Mouse (Mus musculus): Measurements from ENCODE around the gene Krtap4-9. TPM values are rescaled to one million over a fixed set of nuclear protein-coding genes. Genes with fewer than 3 reads are reported as not detected.

Gene Krtap4-9
- not detected for total RNA-seq (2023)

GRCm38 (mm10) chr11:99784900-99785299, at the start of gene Krtap4-9:
Krtap4-9 (plus strand) TSS chr11:99785200.

DNA sequence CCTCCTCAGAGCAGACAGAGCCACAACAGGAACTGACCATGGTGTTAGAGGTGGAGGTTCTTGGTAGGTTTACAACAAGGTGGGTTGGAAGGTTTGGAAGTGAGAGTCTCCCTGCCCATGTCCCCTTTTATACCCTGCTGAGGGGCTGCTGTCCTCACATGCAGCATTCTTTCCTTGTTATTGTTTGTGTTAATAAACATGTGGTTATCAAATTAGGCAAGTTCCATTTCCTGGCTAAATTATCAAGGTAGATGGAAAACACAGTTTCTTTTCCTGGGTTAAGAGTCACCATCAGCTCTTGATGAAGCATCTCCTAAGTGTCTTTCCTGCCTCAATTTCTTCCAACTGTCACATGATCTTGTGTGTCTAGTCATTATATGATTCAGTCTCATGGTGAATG, 12.2 kb upstream of the Krtap4-9 start, which contains the start of gene Gm11595:
TSS of gene Gm11595 (minus strand) at position 101 of the 400 bp plus-strand sequence.

GRCm38 (mm10) chr11:99780604-99781003, 4.4 kb upstream of the Krtap4-9 start, which contains the start of gene Krtap4-8:
Krtap4-8 (minus strand) TSS chr11:99780704.

DNA sequence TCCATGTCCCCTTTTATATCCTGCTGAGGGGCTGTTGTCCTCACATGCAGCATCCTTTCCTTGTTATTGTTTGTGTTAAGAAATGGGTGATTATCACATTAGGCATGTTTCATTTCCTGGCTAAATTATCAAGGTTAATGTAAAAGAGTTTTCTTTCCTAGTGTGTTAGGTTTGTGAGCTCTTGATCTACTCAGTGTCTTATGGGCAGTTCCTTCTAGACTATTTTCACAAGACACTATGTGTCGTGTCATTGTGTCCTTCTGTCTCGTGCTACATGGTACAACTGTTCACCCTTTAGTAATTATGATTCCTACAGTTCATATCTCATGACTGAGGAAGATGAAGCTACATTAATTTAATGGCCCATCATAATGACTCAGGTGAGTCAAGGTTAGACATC, 8.4 kb downstream of the Krtap4-9 start, which contains the start of gene Gm11596:
TSS of gene Gm11596 (minus strand) at position 101 of the 400 bp plus-strand sequence.

DNA sequence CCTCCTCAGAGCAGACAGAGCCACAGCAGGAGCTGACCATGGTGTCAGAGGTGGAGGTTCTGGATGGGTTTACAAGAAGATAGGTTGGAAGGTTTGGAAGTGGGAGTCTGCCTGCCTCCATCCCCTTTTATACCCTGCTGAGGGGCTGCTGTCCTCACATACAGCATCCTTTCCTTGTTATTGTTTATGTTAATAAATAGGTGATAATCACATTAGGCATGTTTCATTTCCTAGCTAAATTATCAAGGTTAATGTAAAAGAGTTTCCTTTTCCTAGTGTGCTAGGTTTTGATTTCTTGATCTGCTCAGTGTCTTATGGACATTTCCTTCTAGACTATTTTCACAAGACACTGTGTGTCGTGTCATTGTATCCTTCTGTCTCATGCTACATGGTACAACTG, 13.8 kb downstream of the Krtap4-9 start, which contains the start of gene Gm11569:
TSS of gene Gm11569 (minus strand) at position 101 of the 400 bp plus-strand sequence.

GRCm38 (mm10) chr11:99804346-99804745, 19.3 kb downstream of the Krtap4-9 start, which contains the start of gene Gm11554:
Gm11554 (minus strand) TSS chr11:99804446.

DNA sequence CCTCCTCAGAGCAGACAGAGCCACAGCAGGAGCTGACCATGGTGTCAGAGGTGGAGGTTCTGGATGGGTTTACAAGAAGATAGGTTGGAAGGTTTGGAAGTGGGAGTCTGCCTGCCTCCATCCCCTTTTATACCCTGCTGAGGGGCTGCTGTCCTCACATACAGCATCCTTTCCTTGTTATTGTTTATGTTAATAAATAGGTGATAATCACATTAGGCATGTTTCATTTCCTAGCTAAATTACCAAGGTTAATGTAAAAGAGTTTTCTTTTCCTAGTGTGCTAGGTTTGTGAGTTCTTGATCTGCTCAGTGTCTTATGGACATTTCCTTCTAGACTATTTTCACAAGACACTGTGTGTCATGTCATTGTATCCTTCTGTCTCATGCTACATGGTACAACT, 24.8 kb downstream of the Krtap4-9 start, which contains the start of gene Krtap4-13:
TSS of gene Krtap4-13 (minus strand) at position 101 of the 400 bp plus-strand sequence.

DNA sequence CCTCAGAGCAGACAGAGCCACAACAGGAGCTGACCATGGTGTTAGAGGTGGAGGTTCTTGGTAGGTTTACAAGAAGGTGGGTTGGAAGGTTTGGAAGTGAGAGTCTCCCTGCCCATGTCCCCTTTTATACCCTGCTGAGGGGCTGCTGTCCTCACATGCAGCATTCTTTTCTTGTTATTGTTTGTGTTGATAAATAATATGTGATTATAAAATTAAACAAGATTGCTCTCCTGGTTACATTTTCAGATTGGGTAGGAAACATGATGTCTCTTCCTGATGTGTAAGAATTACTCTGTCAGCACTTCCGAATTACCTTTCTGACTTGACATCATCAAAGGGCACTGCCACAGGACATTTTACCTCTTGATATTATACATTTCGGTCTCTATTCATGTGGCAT, 30.6 kb downstream of the Krtap4-9 start, which contains the start of gene Gm11564:
TSS of gene Gm11564 (minus strand) at position 101 of the 400 bp plus-strand sequence.

Other genes with a start within 250 kb of the Krtap4-9 start
- gene Krt40, start 242.0 kb upstream of the Krtap4-9 start, total RNA-seq (2023) = not detected
- gene Krtap3-3, start 234.3 kb upstream of the Krtap4-9 start, total RNA-seq (2023) = not detected
- not detected for gene Krtap3-2, start 228.3 kb upstream of the Krtap4-9 start, total RNA-seq (2023)
- gene Gm11939, start 225.7 kb upstream of the Krtap4-9 start, total RNA-seq (2023) = not detected
- gene Krtap3-1, start 218.6 kb upstream of the Krtap4-9 start, total RNA-seq (2023) = not detected
- not detected for gene Krtap1-5, start 204.2 kb upstream of the Krtap4-9 start, total RNA-seq (2023)
- not detected for gene Krtap1-4, start 201.5 kb upstream of the Krtap4-9 start, total RNA-seq (2023)
- gene Krtap1-3, start 193.9 kb upstream of the Krtap4-9 start, total RNA-seq (2023) = not detected
- gene Krtap9-3, start 187.1 kb upstream of the Krtap4-9 start, total RNA-seq (2023) = not detected
- gene Gm11938, start 181.9 kb upstream of the Krtap4-9 start, total RNA-seq (2023) = not detected
- not detected for gene Gm11937, start 175.0 kb upstream of the Krtap4-9 start, total RNA-seq (2023)
- not detected for gene Krtap2-4, start 170.4 kb upstream of the Krtap4-9 start, total RNA-seq (2023)
- not detected for gene Gm11562, start 164.8 kb upstream of the Krtap4-9 start, total RNA-seq (2023)
- not detected for gene Krtap4-1, start 157.0 kb upstream of the Krtap4-9 start, total RNA-seq (2023)
- gene Krtap4-2, start 150.1 kb upstream of the Krtap4-9 start, total RNA-seq (2023) = not detected
- not detected for gene Krtap4-7, start 141.1 kb upstream of the Krtap4-9 start, total RNA-seq (2023)
- gene Gm11555, start 135.0 kb upstream of the Krtap4-9 start, total RNA-seq (2023) = not detected
- not detected for gene Gm11563, start 126.2 kb upstream of the Krtap4-9 start, total RNA-seq (2023)
- not detected for gene Krtap4-6, start 119.2 kb upstream of the Krtap4-9 start, total RNA-seq (2023)
- not detected for gene Gm14190, start 94.5 kb upstream of the Krtap4-9 start, total RNA-seq (2023)
- not detected for gene Gm14180, start 50.9 kb upstream of the Krtap4-9 start, total RNA-seq (2023)
- gene Gm11595, start 12.3 kb upstream of the Krtap4-9 start, total RNA-seq (2023) = not detected
- not detected for gene Krtap4-8, start 4.5 kb upstream of the Krtap4-9 start, total RNA-seq (2023)
- not detected for gene Gm11596, start 8.3 kb downstream of the Krtap4-9 start, total RNA-seq (2023)
- gene Gm11569, start 13.7 kb downstream of the Krtap4-9 start, total RNA-seq (2023) = not detected
- not detected for gene Gm11554, start 19.2 kb downstream of the Krtap4-9 start, total RNA-seq (2023)
- gene Krtap4-13, start 24.7 kb downstream of the Krtap4-9 start, total RNA-seq (2023) = not detected
- not detected for gene Gm11564, start 30.5 kb downstream of the Krtap4-9 start, total RNA-seq (2023)
- not detected for gene 2300003K06Rik, start 52.9 kb downstream of the Krtap4-9 start, total RNA-seq (2023)
- not detected for gene Krtap4-16, start 66.4 kb downstream of the Krtap4-9 start, total RNA-seq (2023)
- gene Gm11568, start 72.7 kb downstream of the Krtap4-9 start, total RNA-seq (2023) = not detected
- gene Gm11559, start 79.3 kb downstream of the Krtap4-9 start, total RNA-seq (2023) = not detected
- gene Krtap9-1, start 88.2 kb downstream of the Krtap4-9 start, total RNA-seq (2023) = not detected
- not detected for gene Gm11567, start 94.0 kb downstream of the Krtap4-9 start, total RNA-seq (2023)
- not detected for gene Krtap31-1, start 122.7 kb downstream of the Krtap4-9 start, total RNA-seq (2023)
- not detected for gene Gm11565, start 129.6 kb downstream of the Krtap4-9 start, total RNA-seq (2023)
- gene Krtap31-2, start 151.1 kb downstream of the Krtap4-9 start, total RNA-seq (2023) = not detected
- not detected for gene Krtap9-5, start 163.3 kb downstream of the Krtap4-9 start, total RNA-seq (2023)
- not detected for gene Krtap29-1, start 193.9 kb downstream of the Krtap4-9 start, total RNA-seq (2023)
- gene Krtap16-1, start 201.4 kb downstream of the Krtap4-9 start, total RNA-seq (2023) = not detected
- gene Krtap17-1, start 208.8 kb downstream of the Krtap4-9 start, total RNA-seq (2023) = not detected
- not detected for gene Krt33a, start 231.0 kb downstream of the Krtap4-9 start, total RNA-seq (2023)
- not detected for gene Krt33b, start 244.7 kb downstream of the Krtap4-9 start, total RNA-seq (2023)

Data from CD8-positive naive resting alpha-beta T cell, adult 57 days (primary cell).